Mouse (Mus musculus) kidney, embryonic 14.5 days (tissue): ENCODE measurements at regions not wholly inside any gene's neighbourhood (a gene's known extent, or its start where the extent isn't known, plus 50 kb on each side); places are given as distances from the start of the nearest gene placed in this dataset.
"Not testable (repeated sequence)": the region's sequence is repeated elsewhere in the genome, so short reads cannot be mapped to it uniquely, and the experiment has no call there.

ENCODE experiments used
- ATAC-seq: fragments of 200-750 bp; cut with Nextera tagmentation; 2 replicates; pipeline ENCODE4 v1.8.0; 2017; ENCODE audit warnings: moderate number of reproducible peaks, mild to moderate bottlenecking, moderate TSS enrichment, moderate library complexity; ENCODE audit not compliant: low FRiP score, low TSS enrichment
- H3K27ac ChIP-seq: fragments of 300-500 bp; sonication (generic); 2 replicates; pipeline ENCODE4 v1.5.1; 2014; ENCODE audit warnings: low read depth, mild to moderate bottlenecking, low read length, moderate library complexity, mixed read lengths
- H3K27me3 ChIP-seq: fragments of 300-500 bp; sonication (generic); 2 replicates; pipeline ENCODE4 v1.6.1; 2014; ENCODE audit warnings: mild to moderate bottlenecking, low read length; ENCODE audit not compliant: control insufficient read depth, insufficient read depth
- H3K36me3 ChIP-seq: fragments of 300-500 bp; sonication (generic); 2 replicates; pipeline ENCODE4 v1.6.1; 2014; ENCODE audit warnings: low read length, mixed read lengths; ENCODE audit not compliant: control insufficient read depth, insufficient read depth
- H3K4me1 ChIP-seq: fragments of 300-500 bp; sonication (generic); 2 replicates; pipeline ENCODE4 v1.6.1; 2014; ENCODE audit warnings: low read length, mixed read lengths; ENCODE audit not compliant: control insufficient read depth, insufficient read depth
- H3K4me2 ChIP-seq: fragments of 300-500 bp; sonication (generic); replicated peaks from 2 replicates; pipeline ENCODE4 v1.6.1; 2014; ENCODE audit warnings: low read depth, mild to moderate bottlenecking, low read length
- H3K4me3 ChIP-seq: fragments of 300-500 bp; sonication (generic); 2 replicates; pipeline ENCODE4 v1.5.1; 2014; ENCODE audit warnings: mild to moderate bottlenecking, low read length
- H3K9ac ChIP-seq: fragments of 300-500 bp; sonication (generic); 2 replicates; pipeline ENCODE4 v1.6.1; 2014; ENCODE audit warnings: low read depth, mild to moderate bottlenecking, low read length, moderate library complexity
- H3K9me3 ChIP-seq: fragments of 300-500 bp; sonication (generic); 2 replicates; pipeline ENCODE4 v1.6.1; 2016; ENCODE audit warnings: low read length; ENCODE audit not compliant: control insufficient read depth
- WGBS: fragments of 180-500 bp; shearing (Covaris S2); extraction: QIAGEN DNeasy Blood & Tissue Kit; methylation state at CpG from one replicate; pipeline ENCODE4 v1.1.7; 2014; 5-methylcytosine and 5-hydroxymethylcytosine counted together

GRCm38 (mm10) chr16:76958597-76959392 is 54.7 kb upstream of the Usp25 start:
- Histone ChIP-seq H3K4me1 (no peaks in the 10 kb centered on the region), H3K9me3 (no peaks in the 10 kb centered on the region), H3K4me2 (no peak overlapping the region), H3K36me3 (no peaks in the 10 kb centered on the region), H3K27ac (no peak overlapping the region), H3K9ac (no peak overlapping the region), H3K27me3 (no peaks in the 10 kb centered on the region), H3K4me3 (no peak overlapping the region)
- 73% methylated on average over 7 of the region's 7 CpGs for WGBS
- no peak for ATAC-seq

GRCm38 (mm10) chr16:76957491-76957890 is 56.0 kb upstream of the Usp25 start:
- ATAC-seq: no peak
- Histone ChIP-seq H3K36me3 (no peaks in the 10 kb centered on the region), H3K4me3 (no peak overlapping the region), H3K27ac (no peak overlapping the region), H3K27me3 (no peaks in the 10 kb centered on the region), H3K4me1 (no peaks in the 10 kb centered on the region), H3K9me3 (no peaks in the 10 kb centered on the region), H3K4me2 (no peak overlapping the region), H3K9ac (no peak overlapping the region)
- WGBS: 80% methylated on average over 3 of the region's 3 CpGs

- H3K36me3 ChIP-seq: no peaks in the 10 kb centered on the region
- ATAC-seq: no peak
- no peaks in the 10 kb centered on the region for H3K9me3 ChIP-seq
- no peak overlapping the region for H3K4me2 ChIP-seq
- H3K27me3 ChIP-seq: no peaks in the 10 kb centered on the region
- no peaks in the 10 kb centered on the region for H3K4me1 ChIP-seq
- no peak overlapping the region for H3K9ac ChIP-seq
- WGBS: 75% methylated on average over 7 of the region's 7 CpGs
- no peak overlapping the region for H3K4me3 ChIP-seq
- H3K27ac ChIP-seq: no peak overlapping the region
Observed at GRCm38 (mm10) chr16:76957090-76957489, 56.4 kb upstream of the Usp25 start.

- 86% methylated on average over 10 of the region's 10 CpGs for WGBS
- H3K9me3 ChIP-seq: no peaks in the 10 kb centered on the region
Observed at GRCm38 (mm10) chr16:76950836-76951486, 62.5 kb upstream of the Usp25 start.

GRCm38 (mm10) chr16:76947011-76947410 is 66.5 kb upstream of the Usp25 start:
- H3K36me3 ChIP-seq: no peaks in the 10 kb centered on the region
- no peaks in the 10 kb centered on the region for H3K27me3 ChIP-seq
- H3K4me1 ChIP-seq: no peaks in the 10 kb centered on the region
- H3K4me3 ChIP-seq: no peak overlapping the region
- H3K27ac ChIP-seq: no peak overlapping the region
- no peak for ATAC-seq
- no peak overlapping the region for H3K9ac ChIP-seq
- no peak overlapping the region for H3K4me2 ChIP-seq
- WGBS: 74% methylated on average over 5 of the region's 5 CpGs
- 0 out of 2 replicates have a peak, but pooled peaks cover 2% of the 10 kb centered on the region for H3K9me3 ChIP-seq

More at GRCm38 (mm10) chr16:76950836-76951486, 62.5 kb upstream of the Usp25 start:
- ATAC-seq: no peak
- H3K27ac ChIP-seq: no peak overlapping the region
- no peak overlapping the region for H3K4me2 ChIP-seq
- H3K36me3 ChIP-seq: no peaks in the 10 kb centered on the region
- no peak overlapping the region for H3K9ac ChIP-seq
- no peaks in the 10 kb centered on the region for H3K4me1 ChIP-seq
- H3K27me3 ChIP-seq: no peaks in the 10 kb centered on the region
- H3K4me3 ChIP-seq: no peak overlapping the region

GRCm38 (mm10) chr16:76938128-76938527 is 75.4 kb upstream of the Usp25 start:
- Histone ChIP-seq H3K9ac (no peak overlapping the region), H3K4me2 (no peak overlapping the region), H3K27ac (no peak overlapping the region), H3K36me3 (no peaks in the 10 kb centered on the region), H3K9me3 (0 out of 2 replicates have a peak, but pooled peaks cover 2% of the 10 kb centered on the region), H3K4me3 (no peak overlapping the region), H3K27me3 (no peaks in the 10 kb centered on the region), H3K4me1 (no peaks in the 10 kb centered on the region)
- 60% methylated on average over 2 of the region's 2 CpGs for WGBS
- no peak for ATAC-seq

GRCm38 (mm10) chr16:76927901-76928300 is 85.6 kb upstream of the Usp25 start:
- no peaks in the 10 kb centered on the region for H3K27me3 ChIP-seq
- H3K36me3 ChIP-seq: no peaks in the 10 kb centered on the region
- no peak overlapping the region for H3K9ac ChIP-seq
- H3K27ac ChIP-seq: no peak overlapping the region
- 80% methylated on average over 6 of the region's 6 CpGs for WGBS
- ATAC-seq: no peak
- H3K4me3 ChIP-seq: no peak overlapping the region
- no peak overlapping the region for H3K4me2 ChIP-seq
- H3K4me1 ChIP-seq: no peaks in the 10 kb centered on the region
- no peaks in the 10 kb centered on the region for H3K9me3 ChIP-seq

GRCm38 (mm10) chr16:76920137-76920536 is 93.4 kb upstream of the Usp25 start:
- H3K9me3 ChIP-seq, H3K4me1 ChIP-seq, H3K4me3 ChIP-seq, ATAC-seq, H3K9ac ChIP-seq, H3K36me3 ChIP-seq, H3K27ac ChIP-seq, H3K27me3 ChIP-seq, H3K4me2 ChIP-seq: not testable (repeated sequence)
- whole genome bisulfite sequencing: 92% methylated on average over 11 of the region's 11 CpGs

- Histone ChIP-seq H3K4me2 (no peak overlapping the region), H3K9me3 (no peaks in the 10 kb centered on the region)
- whole genome bisulfite sequencing: 91% methylated on average over 2 of the region's 2 CpGs
Observed at GRCm38 (mm10) chr16:76918598-76918997, 94.9 kb upstream of the Usp25 start.

More at GRCm38 (mm10) chr16:76918598-76918997, 94.9 kb upstream of the Usp25 start:
- Histone ChIP-seq H3K4me1 (no peaks in the 10 kb centered on the region), H3K36me3 (no peaks in the 10 kb centered on the region), H3K9ac (no peak overlapping the region), H3K4me3 (no peak overlapping the region), H3K27ac (no peak overlapping the region), H3K27me3 (no peaks in the 10 kb centered on the region)
- ATAC-seq: no peak
